Mouse (Mus musculus): ENCODE data around the gene Cd200r1. TPM values are rescaled to one million over a fixed set of nuclear protein-coding genes. Genes with fewer than 3 reads are reported as not detected.

The Cd200r1 gene
- polyA plus RNA-seq, 1 experiment: not detected

DNA sequence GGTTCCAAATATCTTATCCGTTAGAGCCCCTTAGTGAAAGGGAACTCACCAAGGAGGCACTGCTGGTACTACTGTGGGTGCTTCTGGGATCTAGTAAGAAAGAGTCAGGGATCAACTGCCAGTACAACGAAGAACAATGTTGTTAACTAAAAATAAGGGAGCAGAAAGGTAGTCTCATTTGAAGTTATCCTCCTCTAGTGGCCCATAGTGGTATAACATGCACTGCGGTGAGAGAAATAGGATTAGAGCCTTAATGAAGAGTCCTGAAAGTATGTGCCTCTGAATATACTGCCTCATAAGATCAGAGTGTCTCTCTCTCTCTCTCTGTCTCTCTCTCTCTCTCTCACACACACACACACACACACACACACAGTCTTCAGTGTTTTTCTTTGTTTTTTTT, 45.0 kb upstream of the Cd200r1 start:
- Histone ChIP-seq H3K4me3 (ENCODE audit: insufficient read depth, poor library complexity, severe bottlenecking) (no peak overlapping the region), H3K79me2 (ENCODE audit: control insufficient read depth, insufficient read depth) (peaks cover 25% of the 10 kb centered on the region), H3K79me3 (ENCODE audit: low read depth) (peaks cover 17% of the 10 kb centered on the region), H3ac (ENCODE audit: control insufficient read depth, insufficient read length, low read depth) (no peak overlapping the region), H3K27me3 (ENCODE audit: control insufficient read depth, insufficient read depth, insufficient read length) (no peaks in the 10 kb centered on the region), H3K36me3 (ENCODE audit: control insufficient read depth, insufficient read depth) (peaks cover 4% of the 10 kb centered on the region)
- TF ChIP-seq USF1 (IDR thresholded peaks at IDR 0.05; ENCODE audit: low read depth) (no peak), MAX (IDR thresholded peaks at IDR 0.05) (no peak), MYOD1 (IDR thresholded peaks at IDR 0.05; ENCODE audit: control insufficient read depth, insufficient read length, low read depth) (no peak), CEBPB (IDR thresholded peaks at IDR 0.05; ENCODE audit: low read depth) (no peak), CTCF (IDR thresholded peaks at IDR 0.05; ENCODE audit: control insufficient read depth, insufficient read depth, insufficient read length) (no peak), MYOG (IDR thresholded peaks at IDR 0.05; ENCODE audit: control insufficient read depth, extremely low read depth, insufficient read length) (no peak), FOSL1 (IDR thresholded peaks at IDR 0.05; ENCODE audit: insufficient read depth, low read length, poor library complexity, severe bottlenecking) (no peak)

DNA sequence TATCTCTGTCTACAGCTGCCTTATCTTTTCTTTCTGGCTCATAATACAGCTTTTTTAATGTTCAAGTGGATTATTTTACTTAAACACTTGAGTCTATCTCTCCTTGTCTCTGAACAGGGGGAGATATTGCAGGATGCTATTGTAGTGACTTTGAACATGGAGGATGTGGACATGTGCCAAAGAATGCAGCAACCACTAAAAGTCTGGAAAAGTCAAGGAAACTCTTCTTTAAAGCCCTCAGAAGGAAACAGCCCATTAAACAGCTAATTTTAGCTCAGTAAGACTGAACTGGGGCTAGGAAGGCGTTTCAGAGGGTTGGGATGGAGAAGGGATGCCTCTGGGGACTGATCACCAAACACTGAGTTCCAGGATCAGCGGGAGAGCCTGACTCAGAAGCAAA, 42.9 kb upstream of the Cd200r1 start:
- Histone ChIP-seq H3ac (ENCODE audit: control insufficient read depth, insufficient read length, low read depth) (no peak overlapping the region), H3K27me3 (ENCODE audit: control insufficient read depth, insufficient read depth, insufficient read length) (no peaks in the 10 kb centered on the region), H3K4me3 (ENCODE audit: insufficient read depth, poor library complexity, severe bottlenecking) (no peak overlapping the region), H3K36me3 (ENCODE audit: control insufficient read depth, insufficient read depth) (peaks cover 14% of the 10 kb centered on the region), H3K79me2 (ENCODE audit: control insufficient read depth, insufficient read depth) (peaks cover 47% of the 10 kb centered on the region), H3K79me3 (ENCODE audit: low read depth) (peaks cover 37% of the 10 kb centered on the region)
- TF ChIP-seq CEBPB (IDR thresholded peaks at IDR 0.05; ENCODE audit: low read depth) (no peak), CTCF (IDR thresholded peaks at IDR 0.05; ENCODE audit: control insufficient read depth, insufficient read depth, insufficient read length) (no peak)

DNA sequence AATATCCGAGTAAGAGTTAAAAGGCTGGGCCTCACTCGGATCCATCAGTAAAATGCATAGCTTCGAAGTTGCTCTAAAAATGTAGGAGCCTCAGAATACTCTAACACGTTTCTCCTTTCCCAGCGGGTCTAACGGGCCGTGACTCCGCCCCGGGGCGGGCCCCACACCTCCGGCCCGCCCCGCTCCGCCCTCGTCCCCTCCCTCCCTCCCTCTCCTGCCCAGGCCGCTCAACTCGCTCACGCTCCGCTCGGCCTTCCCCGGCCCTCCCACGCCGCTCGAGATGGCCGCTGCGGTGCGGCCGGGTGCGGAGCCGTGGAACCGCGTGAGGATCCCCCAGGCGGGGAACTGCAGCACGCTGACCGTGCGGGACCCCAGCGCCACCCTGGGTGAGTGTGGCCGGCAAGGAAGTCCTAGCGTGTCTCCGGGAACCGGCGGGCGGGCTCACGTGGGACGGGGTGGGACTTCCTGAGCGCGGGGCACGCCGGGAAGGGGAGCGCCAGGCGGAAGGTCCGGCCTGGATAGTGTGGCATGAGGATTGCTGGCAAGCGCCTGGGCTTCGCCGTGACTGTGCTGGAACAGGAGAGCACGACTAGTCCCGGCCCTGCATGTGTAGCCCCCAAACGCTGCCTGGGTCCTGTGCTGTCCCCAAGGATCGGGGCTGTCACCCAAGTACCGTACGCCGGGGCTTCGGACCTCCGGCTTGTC, 41.3 kb upstream of the Cd200r1 start, which contains the start of gene Nepro:
TSS of gene Nepro (plus strand) at position 219 of the 705 bp plus-strand sequence.
- H3K4me3 ChIP-seq (ENCODE audit: insufficient read depth, poor library complexity, severe bottlenecking): peak within 1 kb of the TSS; percentile 65
- TF ChIP-seq CTCF (IDR thresholded peaks at IDR 0.05; ENCODE audit: control insufficient read depth, insufficient read depth, insufficient read length) (no peak), MYOG (IDR thresholded peaks at IDR 0.05; ENCODE audit: control insufficient read depth, extremely low read depth, insufficient read length) (no peak), MAX (IDR thresholded peaks at IDR 0.05) (peak; percentile 64), USF1 (IDR thresholded peaks at IDR 0.05; ENCODE audit: low read depth) (peak; percentile 51)
- H3K79me3 ChIP-seq (ENCODE audit: low read depth): peaks cover 51% of the 10 kb centered on the region
- H3ac ChIP-seq (ENCODE audit: control insufficient read depth, insufficient read length, low read depth): peak within 1 kb of the TSS; percentile 98
- H3K36me3 ChIP-seq (ENCODE audit: control insufficient read depth, insufficient read depth): peaks cover 25% of the 10 kb centered on the region
- H3K27me3 ChIP-seq (ENCODE audit: control insufficient read depth, insufficient read depth, insufficient read length): no peaks in the 10 kb centered on the region
- H3K79me2 ChIP-seq (ENCODE audit: control insufficient read depth, insufficient read depth): peaks cover 63% of the 10 kb centered on the region

DNA sequence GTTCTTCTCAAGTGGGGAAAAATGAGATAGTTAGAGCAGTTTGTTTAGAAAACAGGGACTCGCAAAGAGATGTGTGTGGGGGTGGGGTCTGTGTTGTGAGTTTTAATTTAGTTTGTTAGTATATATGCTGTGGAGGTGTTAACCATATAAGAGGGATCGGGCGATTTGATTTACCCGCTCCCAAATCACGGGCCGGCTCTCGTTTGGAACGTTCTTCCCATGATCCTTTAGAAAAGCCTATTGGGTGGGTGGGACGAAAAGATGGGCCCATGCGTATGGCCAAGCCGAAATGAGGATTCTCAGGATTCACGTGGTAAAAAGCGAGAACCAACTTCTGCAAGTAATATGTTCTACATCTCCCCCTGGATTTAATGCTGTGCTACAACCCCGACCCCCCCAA, 40.7 kb upstream of the Cd200r1 start:
- no peak for TF ChIP-seq USF1 (IDR thresholded peaks at IDR 0.05; ENCODE audit: low read depth)
- TF ChIP-seq MYOG (IDR thresholded peaks at IDR 0.05; ENCODE audit: control insufficient read depth, extremely low read depth, insufficient read length): no peak
- TF ChIP-seq FOSL1 (IDR thresholded peaks at IDR 0.05; ENCODE audit: insufficient read depth, low read length, poor library complexity, severe bottlenecking): no peak
- no peak for TF ChIP-seq CTCF (IDR thresholded peaks at IDR 0.05; ENCODE audit: control insufficient read depth, insufficient read depth, insufficient read length)
- no peak for TF ChIP-seq MAX (IDR thresholded peaks at IDR 0.05)
- TF ChIP-seq CEBPB (IDR thresholded peaks at IDR 0.05; ENCODE audit: low read depth): no peak
- no peak for TF ChIP-seq MYOD1 (IDR thresholded peaks at IDR 0.05; ENCODE audit: control insufficient read depth, insufficient read length, low read depth)
- H3K36me3 ChIP-seq (ENCODE audit: control insufficient read depth, insufficient read depth): peaks cover 31% of the 10 kb centered on the region
- H3ac ChIP-seq (ENCODE audit: control insufficient read depth, insufficient read length, low read depth): peak overlapping the region; percentile 98
- peaks cover 67% of the 10 kb centered on the region for H3K79me2 ChIP-seq (ENCODE audit: control insufficient read depth, insufficient read depth)
- no peaks in the 10 kb centered on the region for H3K27me3 ChIP-seq (ENCODE audit: control insufficient read depth, insufficient read depth, insufficient read length)
- H3K4me3 ChIP-seq (ENCODE audit: insufficient read depth, poor library complexity, severe bottlenecking): peak overlapping the region; percentile 65
- peaks cover 54% of the 10 kb centered on the region for H3K79me3 ChIP-seq (ENCODE audit: low read depth)

DNA sequence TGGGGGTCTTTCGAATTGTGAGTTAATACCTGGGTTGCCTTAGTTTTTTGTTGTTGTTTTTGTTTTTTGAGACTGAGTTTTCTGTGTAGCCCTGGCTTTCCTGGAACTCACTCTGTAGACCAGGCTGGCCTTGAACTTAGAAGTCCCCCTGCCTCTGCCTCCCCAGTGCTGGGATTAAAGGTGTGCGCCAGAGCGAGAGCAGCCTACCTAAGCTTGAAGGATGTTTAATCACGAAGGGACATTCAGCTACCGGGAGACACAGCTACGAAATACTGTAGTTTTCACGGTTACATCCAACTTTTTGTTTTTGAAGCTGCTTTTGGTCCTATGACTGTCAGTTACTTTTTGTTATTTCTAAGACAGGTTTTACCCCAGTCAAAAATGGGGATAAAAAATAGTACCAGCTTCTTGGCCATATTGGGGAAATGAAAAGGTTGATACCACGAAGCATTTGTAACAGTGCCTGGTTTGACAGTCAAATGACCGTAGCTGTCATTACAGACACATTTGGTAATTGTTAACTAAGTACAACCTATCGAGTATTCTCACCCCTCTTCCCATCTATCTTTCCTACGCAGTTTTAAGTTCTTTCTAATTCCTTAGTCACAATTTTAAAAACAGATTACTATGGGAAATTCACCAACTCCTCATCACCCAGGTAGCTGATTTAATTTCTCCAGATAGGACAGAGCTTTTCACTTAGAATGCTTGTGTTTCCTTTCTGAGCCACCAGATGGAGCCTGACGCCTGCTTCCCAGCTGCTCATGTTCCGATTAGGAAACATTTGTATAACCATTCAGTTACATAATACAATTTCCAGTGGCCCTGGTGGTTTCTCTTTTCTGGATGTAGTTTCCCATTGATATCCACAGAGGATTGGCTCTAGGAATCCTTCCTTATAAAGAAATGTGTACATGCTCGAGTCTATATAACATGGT, 40.0 kb upstream of the Cd200r1 start:
- TF ChIP-seq MAX (IDR thresholded peaks at IDR 0.05) (no peak), MYOG (IDR thresholded peaks at IDR 0.05; ENCODE audit: control insufficient read depth, extremely low read depth, insufficient read length) (no peak), CEBPB (IDR thresholded peaks at IDR 0.05; ENCODE audit: low read depth) (peak; percentile 45)

More for the DNA sequence above, 40.0 kb upstream of the Cd200r1 start:
- Histone ChIP-seq H3K79me3 (ENCODE audit: low read depth) (peaks cover 54% of the 10 kb centered on the region), H3K36me3 (ENCODE audit: control insufficient read depth, insufficient read depth) (peaks cover 38% of the 10 kb centered on the region), H3K27me3 (ENCODE audit: control insufficient read depth, insufficient read depth, insufficient read length) (no peaks in the 10 kb centered on the region), H3K4me3 (ENCODE audit: insufficient read depth, poor library complexity, severe bottlenecking) (peak overlapping the region; percentile 65), H3ac (ENCODE audit: control insufficient read depth, insufficient read length, low read depth) (peak overlapping the region; percentile 21), H3K79me2 (ENCODE audit: control insufficient read depth, insufficient read depth) (peaks cover 67% of the 10 kb centered on the region)

Measured in C2C12 (cell line).